Mouse (Mus musculus): ENCODE data around the gene Tas2r143. TPM values are rescaled to one million over a fixed set of nuclear protein-coding genes. Genes with fewer than 3 reads are reported as not detected.

Gene Tas2r143
- total and polyA plus RNA-seq, 2 experiments from 2014 or later: not detected

DNA sequence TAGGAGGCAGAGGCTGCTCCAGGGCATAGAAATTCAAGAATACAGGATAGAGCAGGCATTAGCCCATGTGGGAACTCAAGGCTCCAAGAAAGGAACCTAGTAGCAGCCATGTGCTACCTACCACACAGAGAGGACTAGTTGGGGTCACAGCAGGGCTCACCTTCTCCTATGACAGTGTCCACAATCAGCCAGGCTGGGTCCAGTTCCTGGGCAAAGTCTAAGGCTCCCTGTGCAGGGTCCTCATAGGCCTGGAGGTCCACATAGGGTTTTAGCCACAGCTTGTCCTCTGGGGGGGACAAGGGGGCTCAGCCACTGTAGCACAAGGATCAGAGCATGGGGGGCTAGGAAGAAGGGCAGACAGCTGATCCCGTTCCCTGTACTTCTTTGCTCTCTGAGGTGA, 37.5 kb upstream of the Tas2r143 start:
- DNase-seq (ENCODE audit: low spot score): no peak
- H3K4me1 ChIP-seq (ENCODE audit: insufficient read depth, low read length): 0 out of 2 replicates have a peak, but pooled peaks cover 2% of the 10 kb centered on the region
- TF ChIP-seq CTCF (IDR thresholded peaks at IDR 0.05): no peak
- 44% methylated on average over 1 of the region's 1 CpGs for WGBS
- H3K9ac ChIP-seq (replicated peaks; ENCODE audit: low read length, poor library complexity, severe bottlenecking): no peak overlapping the region
- H3K36me3 ChIP-seq (ENCODE audit: insufficient read depth, low read length): peaks cover 19% of the 10 kb centered on the region
- no peak overlapping the region for H3K4me3 ChIP-seq (ENCODE audit: low read depth, low read length)
- no peak overlapping the region for H3K27ac ChIP-seq (ENCODE audit: low read depth, low read length)
- ATAC-seq (ENCODE audit: low FRiP score): no peak
- no peaks in the 10 kb centered on the region for H3K27me3 ChIP-seq (ENCODE audit: insufficient read depth, low read length)
- H3K4me2 ChIP-seq (ENCODE audit: low read depth, low read length, poor library complexity, severe bottlenecking): no peak overlapping the region
- no peaks in the 10 kb centered on the region for H3K9me3 ChIP-seq (ENCODE audit: low read length)

DNA sequence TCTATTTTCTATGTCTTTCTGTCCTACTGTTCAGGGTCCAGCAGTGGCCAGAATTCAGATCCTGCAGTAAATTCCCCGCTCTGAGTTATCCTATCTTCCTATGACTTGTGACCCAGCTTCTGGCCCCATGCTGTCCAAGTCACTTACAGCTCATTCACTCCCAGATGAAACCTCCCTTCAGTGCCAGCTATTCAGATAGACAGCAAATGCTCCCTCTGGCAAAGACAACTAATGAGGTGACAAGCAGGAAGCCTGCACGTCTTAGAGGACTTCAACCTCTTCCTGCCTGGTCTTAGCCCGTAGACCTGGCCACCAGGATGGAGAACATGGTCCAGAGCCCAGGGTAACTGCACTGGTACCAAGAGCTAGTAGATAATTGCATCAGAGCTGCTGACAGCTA, 37.1 kb upstream of the Tas2r143 start:
- Histone ChIP-seq H3K27me3 (ENCODE audit: insufficient read depth, low read length) (no peaks in the 10 kb centered on the region), H3K4me3 (ENCODE audit: low read depth, low read length) (no peak overlapping the region), H3K27ac (ENCODE audit: low read depth, low read length) (no peak overlapping the region), H3K36me3 (ENCODE audit: insufficient read depth, low read length) (peaks cover 14% of the 10 kb centered on the region), H3K9ac (replicated peaks; ENCODE audit: low read length, poor library complexity, severe bottlenecking) (no peak overlapping the region), H3K9me3 (ENCODE audit: low read length) (no peaks in the 10 kb centered on the region), H3K4me2 (ENCODE audit: low read depth, low read length, poor library complexity, severe bottlenecking) (no peak overlapping the region), H3K4me1 (ENCODE audit: insufficient read depth, low read length) (0 out of 2 replicates have a peak, but pooled peaks cover 2% of the 10 kb centered on the region)
- no peak for TF ChIP-seq CTCF (IDR thresholded peaks at IDR 0.05)
- 55% methylated on average over 3 of the region's 3 CpGs for WGBS
- ATAC-seq (ENCODE audit: low FRiP score) (no peak; the same call in 1 of the 2 replicates), DNase-seq (ENCODE audit: low spot score) (no peak)

- Histone ChIP-seq H3K9ac (replicated peaks; ENCODE audit: low read length, poor library complexity, severe bottlenecking) (no peak overlapping the region), H3K9me3 (ENCODE audit: low read length) (no peaks in the 10 kb centered on the region), H3K27me3 (ENCODE audit: insufficient read depth, low read length) (no peaks in the 10 kb centered on the region), H3K4me2 (ENCODE audit: low read depth, low read length, poor library complexity, severe bottlenecking) (no peak overlapping the region), H3K4me3 (ENCODE audit: low read depth, low read length) (no peak overlapping the region), H3K4me1 (ENCODE audit: insufficient read depth, low read length) (0 out of 2 replicates have a peak, but pooled peaks cover 2% of the 10 kb centered on the region), H3K27ac (ENCODE audit: low read depth, low read length) (no peak overlapping the region), H3K36me3 (ENCODE audit: insufficient read depth, low read length) (peaks cover 8% of the 10 kb centered on the region)
- ATAC-seq (ENCODE audit: low FRiP score): no peak
- 87% methylated on average over 4 of the region's 4 CpGs for WGBS
- no peak for TF ChIP-seq CTCF (IDR thresholded peaks at IDR 0.05)
- no peak for DNase-seq (ENCODE audit: low spot score)
These were observed 36.0 kb upstream of the Tas2r143 start for GRCm38 (mm10) chr6:42364066-42364465.

GRCm38 (mm10) chr6:42364607-42365006, 35.4 kb upstream of the Tas2r143 start:
- ATAC-seq (ENCODE audit: low FRiP score): no peak
- no peak for DNase-seq (ENCODE audit: low spot score)
- Histone ChIP-seq H3K4me2 (ENCODE audit: low read depth, low read length, poor library complexity, severe bottlenecking) (no peak overlapping the region), H3K9me3 (ENCODE audit: low read length) (no peaks in the 10 kb centered on the region), H3K36me3 (ENCODE audit: insufficient read depth, low read length) (0 out of 2 replicates have a peak, but pooled peaks cover 3% of the 10 kb centered on the region), H3K4me1 (ENCODE audit: insufficient read depth, low read length) (0 out of 2 replicates have a peak, but pooled peaks cover 2% of the 10 kb centered on the region), H3K9ac (replicated peaks; ENCODE audit: low read length, poor library complexity, severe bottlenecking) (no peak overlapping the region), H3K27me3 (ENCODE audit: insufficient read depth, low read length) (no peaks in the 10 kb centered on the region), H3K27ac (ENCODE audit: low read depth, low read length) (no peak overlapping the region), H3K4me3 (ENCODE audit: low read depth, low read length) (no peak overlapping the region)
- TF ChIP-seq CTCF (IDR thresholded peaks at IDR 0.05): no peak
- WGBS: 92% methylated on average over 15 of the region's 15 CpGs

DNA sequence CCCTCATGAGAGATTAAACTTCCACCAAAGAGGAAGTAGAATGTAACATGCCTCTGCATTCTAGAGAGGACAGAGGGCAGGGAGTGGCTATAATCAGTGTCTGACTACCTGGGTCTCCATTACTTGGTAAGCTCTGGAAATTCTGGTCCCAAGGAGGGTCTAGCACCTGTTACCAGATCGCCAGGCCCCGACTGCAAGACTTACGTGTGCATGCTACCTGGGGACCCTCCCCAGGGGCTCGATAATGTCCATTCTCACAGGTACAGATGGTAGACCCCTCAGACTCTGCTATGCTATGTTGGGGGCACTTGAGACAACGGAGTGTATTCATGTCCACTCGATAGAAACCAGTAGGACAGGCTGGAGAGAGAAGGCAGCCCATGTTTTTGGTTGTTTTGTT, 34.8 kb upstream of the Tas2r143 start:
- ATAC-seq (ENCODE audit: low FRiP score) (no peak), DNase-seq (ENCODE audit: low spot score) (no peak)
- WGBS: 96% methylated on average over 6 of the region's 6 CpGs
- 0 out of 2 replicates have a peak, but pooled peaks cover 2% of the 10 kb centered on the region for H3K4me1 ChIP-seq (ENCODE audit: insufficient read depth, low read length)
- H3K4me2 ChIP-seq (ENCODE audit: low read depth, low read length, poor library complexity, severe bottlenecking): no peak overlapping the region
- H3K4me3 ChIP-seq (ENCODE audit: low read depth, low read length): no peak overlapping the region
- no peak overlapping the region for H3K27ac ChIP-seq (ENCODE audit: low read depth, low read length)
- H3K27me3 ChIP-seq (ENCODE audit: insufficient read depth, low read length): no peaks in the 10 kb centered on the region
- no peaks in the 10 kb centered on the region for H3K9me3 ChIP-seq (ENCODE audit: low read length)
- no peaks in the 10 kb centered on the region for H3K36me3 ChIP-seq (ENCODE audit: insufficient read depth, low read length)
- TF ChIP-seq CTCF (IDR thresholded peaks at IDR 0.05): no peak
- H3K9ac ChIP-seq (replicated peaks; ENCODE audit: low read length, poor library complexity, severe bottlenecking): no peak overlapping the region

GRCm38 (mm10) chr6:42369870-42370269, 30.2 kb upstream of the Tas2r143 start:
- ATAC-seq (ENCODE audit: low FRiP score) (no peak), DNase-seq (ENCODE audit: low spot score) (no peak)
- 0 out of 2 replicates have a peak, but pooled peaks cover 4% of the 10 kb centered on the region for H3K27me3 ChIP-seq (ENCODE audit: insufficient read depth, low read length)
- H3K27ac ChIP-seq (ENCODE audit: low read depth, low read length): no peak overlapping the region
- no peak overlapping the region for H3K4me2 ChIP-seq (ENCODE audit: low read depth, low read length, poor library complexity, severe bottlenecking)
- peaks cover 4% of the 10 kb centered on the region; the same call in 1 of the 2 replicates for H3K4me1 ChIP-seq (ENCODE audit: insufficient read depth, low read length)
- 12% methylated on average over 3 of the region's 3 CpGs for WGBS
- TF ChIP-seq CTCF (IDR thresholded peaks at IDR 0.05): no peak
- no peak overlapping the region for H3K9ac ChIP-seq (replicated peaks; ENCODE audit: low read length, poor library complexity, severe bottlenecking)
- no peaks in the 10 kb centered on the region for H3K36me3 ChIP-seq (ENCODE audit: insufficient read depth, low read length)
- no peak overlapping the region for H3K4me3 ChIP-seq (ENCODE audit: low read depth, low read length)
- H3K9me3 ChIP-seq (ENCODE audit: low read length): no peaks in the 10 kb centered on the region

All from midbrain, postnatal 0 days (tissue).